Comparison of ENCODE assay signal across 8 mouse cellular contexts in the genomic region with DNA sequence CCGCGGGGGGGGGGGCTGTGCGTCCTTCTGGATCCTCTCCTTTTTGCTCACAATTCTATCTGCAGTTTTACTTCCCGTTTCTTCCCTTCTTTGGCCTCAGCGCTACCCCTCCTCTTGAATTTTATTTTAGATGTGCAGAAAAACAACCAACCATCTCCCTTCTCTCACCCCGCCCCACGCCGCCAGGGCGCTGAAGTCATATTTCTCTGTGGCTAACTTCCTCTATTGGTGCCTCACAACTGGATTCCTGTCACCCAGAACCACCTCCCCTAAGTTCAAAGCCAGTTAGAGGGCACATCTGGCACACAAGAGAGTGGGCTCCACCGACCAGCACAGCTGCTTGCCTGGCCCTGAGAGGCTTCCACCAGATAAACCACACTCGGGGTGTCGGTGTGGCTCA. TPM values are rescaled to one million over a fixed set of nuclear protein-coding genes. Genes with fewer than 3 reads are reported as not detected.
A peak's percentile ranks its signal among the peaks of the same experiment; 100 is the strongest.
DNase-seq lines count a peak whose midpoint lies in the region; ATAC-seq and TF ChIP-seq lines count a peak whose summit lies in the region.

No protein-coding gene starts in this region.

- 50% methylated on average over 10 of the region's 12 CpGs for WGBS in intestine, embryonic 14.5 days
- WGBS in intestine, postnatal 0 days, result 48% methylated on average over 12 of the region's 12 CpGs
- 38% methylated on average over 12 of the region's 12 CpGs for WGBS in heart, embryonic 12.5 days
- 26% methylated on average over 12 of the region's 12 CpGs for WGBS in limb, embryonic 14.5 days

- TF ChIP-seq CTCF in intestine, postnatal 0 days (IDR thresholded peaks at IDR 0.05; ENCODE audit: low read depth), result no peak

- H3K27ac ChIP-seq in intestine, embryonic 14.5 days (ENCODE audit: low read depth), result peak overlapping the region; percentile 83
- H3K27ac ChIP-seq in intestine, postnatal 0 days (ENCODE audit: low read depth, low read length), result no peak overlapping the region
- peak overlapping the region; percentile 83 for H3K27ac ChIP-seq in brown adipose tissue, adult 24 weeks (replicated peaks; ENCODE audit: low read depth, low read length)
- H3K27ac ChIP-seq in heart, embryonic 12.5 days (ENCODE audit: poor library complexity, severe bottlenecking), result peak overlapping the region; percentile 92
- peak overlapping the region; percentile 85 for H3K27ac ChIP-seq in limb, embryonic 14.5 days (replicated peaks; ENCODE audit: low read depth, low read length)

- H3K27me3 ChIP-seq in intestine, embryonic 14.5 days (replicated peaks; ENCODE audit: control insufficient read depth, insufficient read depth, low read length), result no peaks in the 10 kb centered on the region
- H3K27me3 ChIP-seq in intestine, postnatal 0 days (replicated peaks; ENCODE audit: control insufficient read depth, insufficient read depth, low read length), result no peaks in the 10 kb centered on the region
- no peaks in the 10 kb centered on the region for H3K27me3 ChIP-seq in heart, embryonic 12.5 days (replicated peaks)
- no peaks in the 10 kb centered on the region for H3K27me3 ChIP-seq in limb, embryonic 14.5 days (ENCODE audit: control insufficient read depth, insufficient read depth, low read length)

- TF ChIP-seq POLR2A in limb, embryonic 14.5 days (IDR thresholded peaks at IDR 0.05; ENCODE audit: borderline replicate concordance, extremely low read depth, insufficient read depth, insufficient read length), result no peak

- H3K9ac ChIP-seq in intestine, embryonic 14.5 days (ENCODE audit: low read length), result no peak overlapping the region
- H3K9ac ChIP-seq in intestine, postnatal 0 days (ENCODE audit: low read depth, low read length), result no peak overlapping the region; the same call in 1 of the 2 replicates
- H3K9ac ChIP-seq in heart, embryonic 12.5 days, result no peak overlapping the region
- H3K9ac ChIP-seq in limb, embryonic 14.5 days (ENCODE audit: low read depth, low read length, severe bottlenecking), result 0 out of 2 replicates have a peak overlapping the region, but pooled peaks have one; percentile 34

- no peaks in the 10 kb centered on the region for H3K9me3 ChIP-seq in intestine, embryonic 14.5 days (ENCODE audit: control insufficient read depth, low read length)
- no peaks in the 10 kb centered on the region for H3K9me3 ChIP-seq in intestine, postnatal 0 days (ENCODE audit: control insufficient read depth)
- H3K9me3 ChIP-seq in heart, embryonic 12.5 days (replicated peaks), result no peaks in the 10 kb centered on the region
- H3K9me3 ChIP-seq in limb, embryonic 14.5 days (ENCODE audit: control insufficient read depth, low read length), result no peaks in the 10 kb centered on the region

- no peaks in the 10 kb centered on the region for H3K36me3 ChIP-seq in intestine, embryonic 14.5 days (ENCODE audit: control insufficient read depth, insufficient read depth, low read length)
- no peaks in the 10 kb centered on the region for H3K36me3 ChIP-seq in intestine, postnatal 0 days (ENCODE audit: control insufficient read depth, insufficient read depth)
- no peaks in the 10 kb centered on the region for H3K36me3 ChIP-seq in heart, embryonic 12.5 days
- H3K36me3 ChIP-seq in limb, embryonic 14.5 days (ENCODE audit: control insufficient read depth, insufficient read depth, low read length), result no peaks in the 10 kb centered on the region

- peaks cover 21% of the 10 kb centered on the region; the same call in 1 of the 2 replicates for H3K4me1 ChIP-seq in intestine, embryonic 14.5 days (replicated peaks; ENCODE audit: control insufficient read depth, insufficient read depth, low read length)
- no peaks in the 10 kb centered on the region for H3K4me1 ChIP-seq in intestine, postnatal 0 days (replicated peaks; ENCODE audit: control insufficient read depth, insufficient read depth, low read length)
- H3K4me1 ChIP-seq in brown adipose tissue, adult 24 weeks (ENCODE audit: control insufficient read depth, insufficient read depth, insufficient read length, low read length), result peaks cover 12% of the 10 kb centered on the region
- H3K4me1 ChIP-seq in heart, embryonic 12.5 days (replicated peaks), result peaks cover 32% of the 10 kb centered on the region
- peaks cover 19% of the 10 kb centered on the region for H3K4me1 ChIP-seq in limb, embryonic 14.5 days (ENCODE audit: control insufficient read depth, insufficient read depth, low read length)

- no peak for DNase-seq in intestine, embryonic 14.5 days (ENCODE audit: low spot score)
- DNase-seq in limb, embryonic 14.5 days (ENCODE audit: low spot score), result no peak
- DNase-seq in natural killer cell, adult 2 months (ENCODE audit: low spot score in 2 of 2), result peak; percentile 50 to 86
- no peak for DNase-seq in cerebellum, postnatal 25 days
- no peak for DNase-seq in left cerebral cortex, adult 18-20 months (ENCODE audit: low spot score in 2 of 2)

- ATAC-seq in intestine, embryonic 14.5 days (replicated peaks; ENCODE audit: low FRiP score, low TSS enrichment, low read depth), result no peak
- no peak for ATAC-seq in intestine, postnatal 0 days
- ATAC-seq in heart, embryonic 12.5 days (ENCODE audit: insufficient number of reproducible peaks, low FRiP score), result no peak
- no peak for ATAC-seq in limb, embryonic 14.5 days (ENCODE audit: low FRiP score, low read depth)

- no peak overlapping the region for H3K4me3 ChIP-seq in intestine, embryonic 14.5 days (ENCODE audit: low read depth, low read length)
- H3K4me3 ChIP-seq in intestine, postnatal 0 days (ENCODE audit: low read depth, low read length), result no peak overlapping the region
- H3K4me3 ChIP-seq in brown adipose tissue, adult 24 weeks (ENCODE audit: insufficient read depth, low read depth, low read length), result peak overlapping the region; percentile 6
- no peak overlapping the region for H3K4me3 ChIP-seq in heart, embryonic 12.5 days
- H3K4me3 ChIP-seq in limb, embryonic 14.5 days (replicated peaks; ENCODE audit: low read length), result no peak overlapping the region

- peak overlapping the region; percentile 41; the same call in 1 of the 2 replicates for H3K4me2 ChIP-seq in intestine, embryonic 14.5 days (ENCODE audit: low read length)
- H3K4me2 ChIP-seq in intestine, postnatal 0 days (replicated peaks; ENCODE audit: low read depth), result no peak overlapping the region; the same call in 1 of the 2 replicates
- H3K4me2 ChIP-seq in heart, embryonic 12.5 days, result peak overlapping the region; percentile 58
- H3K4me2 ChIP-seq in limb, embryonic 14.5 days (replicated peaks; ENCODE audit: low read depth, low read length, severe bottlenecking), result no peak overlapping the region

RNA-seq across cellular contexts. Expression of gene Gm11084, which starts 16.5 kb away (rescaled TPM):
- polyA plus RNA-seq in intestine, embryonic 14.5 days (2014; fragmentation: Nextera tagmentation; extraction: Ambion mirVana), result not detected in 2 replicates
- polyA plus RNA-seq in intestine, postnatal 0 days (2015; fragmentation: Nextera tagmentation; extraction: Ambion mirVana), result not detected in 2 replicates
- polyA plus RNA-seq in brown adipose tissue, adult 24 weeks (2012; ENCODE audit: insufficient read depth, insufficient read length, missing spikeins), result not detected in 2 replicates
- not detected in 2 replicates for polyA plus RNA-seq in heart, embryonic 12.5 days (2016; fragmentation: Nextera tagmentation; extraction: Ambion mirVana)
- polyA plus RNA-seq in limb, embryonic 14.5 days (2012; rRNA removed), result not detected in 2 replicates
- not detected in 2 replicates for polyA plus RNA-seq in limb, embryonic 14.5 days (2014; fragmentation: Nextera tagmentation; extraction: Ambion mirVana)
- total RNA-seq in left cerebral cortex, adult 18-20 months (2021), result not detected

RNA-seq across cellular contexts. Expression of gene Sp3, which starts 22.8 kb away (rescaled TPM):
- 55.5 and 59.6 TPM in 2 replicates for polyA plus RNA-seq in intestine, embryonic 14.5 days (2014; fragmentation: Nextera tagmentation; extraction: Ambion mirVana)
- polyA plus RNA-seq in intestine, postnatal 0 days (2015; fragmentation: Nextera tagmentation; extraction: Ambion mirVana), result 25.4 and 28.0 TPM in 2 replicates
- 42.7 and 45.9 TPM in 2 replicates for polyA plus RNA-seq in brown adipose tissue, adult 24 weeks (2012; ENCODE audit: insufficient read depth, insufficient read length, missing spikeins)
- polyA plus RNA-seq in heart, embryonic 12.5 days (2016; fragmentation: Nextera tagmentation; extraction: Ambion mirVana), result 43.8 and 44.6 TPM in 2 replicates
- 40.3 and 42.4 TPM in 2 replicates for polyA plus RNA-seq in limb, embryonic 14.5 days (2012; rRNA removed)
- 70.1 and 75.2 TPM in 2 replicates for polyA plus RNA-seq in limb, embryonic 14.5 days (2014; fragmentation: Nextera tagmentation; extraction: Ambion mirVana)
- total RNA-seq in left cerebral cortex, adult 18-20 months (2021), result 10 to 100 TPM; 50.6 to 56.8 TPM

Comparison
In these comparisons a context has a peak if more than half of its experiments do, and no peak if none do; other contexts are left out.
1. H3K4me2 ChIP-seq: peak in intestine, embryonic 14.5 days (single experiment) and heart, embryonic 12.5 days (single experiment); none in intestine, postnatal 0 days (single experiment) and limb, embryonic 14.5 days (single experiment).
2. DNase-seq: peak in natural killer cell, adult 2 months (2 of 2); none in intestine, embryonic 14.5 days (single experiment), limb, embryonic 14.5 days (single experiment), cerebellum, postnatal 25 days (0 of 2) and left cerebral cortex, adult 18-20 months (0 of 2).